Mouse (Mus musculus) myocyte (in vitro differentiated cells): ENCODE measurements around the gene Slc4a1. TPM values are rescaled to one million over a fixed set of nuclear protein-coding genes. Genes with fewer than 3 reads are reported as not detected.

Experiments
- H3K27me3 ChIP-seq: one replicate; pipeline ENCODE4 v1.6.1; 2011; ENCODE audit not compliant: control insufficient read depth, insufficient read depth, insufficient read length
- H3K36me3 ChIP-seq: one replicate; pipeline ENCODE4 v1.6.1; 2011; ENCODE audit not compliant: control insufficient read depth, insufficient read depth
- H3K4me2 ChIP-seq: one replicate; pipeline ENCODE4 v1.6.1; 2011; ENCODE audit warnings: low read depth, control low read depth
- H3K4me3 ChIP-seq: one replicate; pipeline ENCODE4 v1.5.1; 2011; ENCODE audit warnings: mild to moderate bottlenecking, control low read depth, moderate library complexity
- H3K79me2 ChIP-seq: one replicate; pipeline ENCODE4 v1.6.1; 2011; ENCODE audit not compliant: control insufficient read depth, insufficient read depth
- H3ac ChIP-seq: one replicate; pipeline ENCODE4 v1.6.1; 2011; ENCODE audit not compliant: control insufficient read depth, insufficient read length
- CEBPB ChIP-seq: IDR thresholded peaks from 2 replicates; pipeline ENCODE4 v1.6.1; 2011; ENCODE audit warnings: mild to moderate bottlenecking, moderate library complexity; ENCODE audit not compliant: poor library complexity, insufficient read depth, severe bottlenecking
- E2F4 ChIP-seq: IDR thresholded peaks from one replicate; pipeline ENCODE4 v1.6.1; 2011; ENCODE audit warnings: mild to moderate bottlenecking, control low read depth, moderate library complexity; ENCODE audit not compliant: insufficient read depth
- MAX ChIP-seq: IDR thresholded peaks from one replicate; pipeline ENCODE4 v1.6.1; 2011; ENCODE audit warnings: low read depth, mild to moderate bottlenecking, control low read depth
- MYOD1 ChIP-seq, 3 experiments: IDR thresholded peaks; one replicate each; pipeline ENCODE4 v1.6.1; 2011; ENCODE audit warnings: control low read depth in 2 of 3, low read depth in 2 of 3, mild to moderate bottlenecking in 2 of 3, moderate library complexity in 1 of 3; ENCODE audit not compliant: insufficient read length in 2 of 3, control insufficient read depth in 1 of 3
- MYOG ChIP-seq, 3 experiments: IDR thresholded peaks; one replicate each; pipeline ENCODE4 v1.6.1; 2011; ENCODE audit warnings: control low read depth in 2 of 3, low read depth in 2 of 3, mild to moderate bottlenecking in 2 of 3; ENCODE audit not compliant: insufficient read length in 2 of 3, control insufficient read depth in 1 of 3, insufficient read depth in 1 of 3
- POLR2A ChIP-seq: IDR thresholded peaks from one replicate; pipeline ENCODE4 v1.6.1; 2011; ENCODE audit warnings: low read depth, mild to moderate bottlenecking, control low read depth, moderate library complexity; ENCODE audit not compliant: insufficient read length
- POLR2AphosphoS2 ChIP-seq: IDR thresholded peaks from one replicate; pipeline ENCODE4 v1.6.1; 2011; ENCODE audit warnings: low read depth, control low read depth; ENCODE audit not compliant: insufficient read length
- REST ChIP-seq: IDR thresholded peaks from one replicate; pipeline ENCODE4 v1.6.1; 2011; ENCODE audit warnings: mild to moderate bottlenecking, control low read depth, moderate library complexity; ENCODE audit not compliant: insufficient read depth, insufficient read length
- SRF ChIP-seq: IDR thresholded peaks from one replicate; pipeline ENCODE4 v1.6.1; 2011; ENCODE audit warnings: low read depth; ENCODE audit not compliant: control insufficient read depth, insufficient read length
- TCF12 ChIP-seq: IDR thresholded peaks from one replicate; pipeline ENCODE4 v1.6.1; 2011; ENCODE audit warnings: mild to moderate bottlenecking, control low read depth; ENCODE audit not compliant: poor library complexity, insufficient read depth, severe bottlenecking
- TCF3 ChIP-seq: IDR thresholded peaks from one replicate; pipeline ENCODE4 v1.6.1; 2011; ENCODE audit warnings: low read depth, control low read depth; ENCODE audit not compliant: insufficient read length
- USF1 ChIP-seq: IDR thresholded peaks from one replicate; pipeline ENCODE4 v1.6.1; 2011; ENCODE audit warnings: low read depth, mild to moderate bottlenecking, control low read depth, moderate library complexity
- polyA plus RNA-seq: library from polyadenylated mRNA; unstranded; fragments of >200 nt; fragmentation: generic; extraction: Trizol; gene quantifications from one replicate; pipeline ENCODE4 v1.2.1, GENCODE M21; 2012; ENCODE audit warnings: missing spikeins

Slc4a1 gene
- polyA plus RNA-seq, 1 experiment = not detected

GRCm38 (mm10) chr11:102369263-102369662, 3.3 kb upstream of the Slc4a1 start:
- H3ac ChIP-seq = no peak overlapping the region
- H3K36me3 ChIP-seq = no peaks in the 10 kb centered on the region
- H3K79me2 ChIP-seq = no peaks in the 10 kb centered on the region
- no peak for TF ChIP-seq REST
- no peak for TF ChIP-seq MAX
- TF ChIP-seq POLR2AphosphoS2 = no peak
- TF ChIP-seq USF1 = no peak
- no peak for TF ChIP-seq POLR2A
- no peak for TF ChIP-seq CEBPB
- TF ChIP-seq SRF = no peak
- no peak for TF ChIP-seq E2F4
- no peak for TF ChIP-seq MYOG (IDR thresholded peaks at IDR 0.05; ENCODE audit: control insufficient read depth in 1 of 3, insufficient read depth in 1 of 3, insufficient read length in 2 of 3, low read depth in 2 of 3)
- no peak for TF ChIP-seq MYOD1 (IDR thresholded peaks at IDR 0.05; ENCODE audit: control insufficient read depth in 1 of 3, insufficient read length in 2 of 3, low read depth in 2 of 3)
- no peak for TF ChIP-seq TCF12
- no peak for TF ChIP-seq TCF3
- H3K4me3 ChIP-seq = no peak overlapping the region
- H3K4me2 ChIP-seq = no peak overlapping the region
- H3K27me3 ChIP-seq = peaks cover 43% of the 10 kb centered on the region

- no peak overlapping the region for H3K4me2 ChIP-seq
- TF ChIP-seq REST = no peak
- TF ChIP-seq CEBPB = no peak
- no peak for TF ChIP-seq USF1
- TF ChIP-seq MYOG (IDR thresholded peaks at IDR 0.05; ENCODE audit: control insufficient read depth in 1 of 3, insufficient read depth in 1 of 3, insufficient read length in 2 of 3, low read depth in 2 of 3) = no peak
- TF ChIP-seq TCF3 = no peak
- no peak for TF ChIP-seq MAX
- no peak for TF ChIP-seq POLR2AphosphoS2
- TF ChIP-seq TCF12 = no peak
- TF ChIP-seq E2F4 = no peak
- no peak for TF ChIP-seq SRF
- TF ChIP-seq POLR2A = no peak
- no peak overlapping the region for H3K4me3 ChIP-seq
- H3K27me3 ChIP-seq = peaks cover 49% of the 10 kb centered on the region
- no peaks in the 10 kb centered on the region for H3K79me2 ChIP-seq
- H3ac ChIP-seq = no peak overlapping the region
- H3K36me3 ChIP-seq = no peaks in the 10 kb centered on the region
These were observed 2.3 kb upstream of the Slc4a1 start for GRCm38 (mm10) chr11:102368347-102368746.

- H3K36me3 ChIP-seq = no peaks in the 10 kb centered on the region
- TF ChIP-seq E2F4 (no peak), POLR2A (no peak), TCF3 (no peak), MYOD1 (IDR thresholded peaks at IDR 0.05; ENCODE audit: control insufficient read depth in 1 of 3, insufficient read length in 2 of 3, low read depth in 2 of 3) (no peak), POLR2AphosphoS2 (no peak), USF1 (no peak)
- no peak overlapping the region for H3K4me2 ChIP-seq
- peaks cover 56% of the 10 kb centered on the region for H3K27me3 ChIP-seq
- no peaks in the 10 kb centered on the region for H3K79me2 ChIP-seq
- H3ac ChIP-seq = no peak overlapping the region
- no peak overlapping the region for H3K4me3 ChIP-seq
These were observed 1.7 kb upstream of the Slc4a1 start for GRCm38 (mm10) chr11:102367504-102368280.

GRCm38 (mm10) chr11:102365699-102366098, 304 bp downstream of the Slc4a1 start:
- peaks cover 76% of the 10 kb centered on the region for H3K27me3 ChIP-seq
- H3K4me3 ChIP-seq = no peak overlapping the region

More at GRCm38 (mm10) chr11:102365699-102366098, 304 bp downstream of the Slc4a1 start:
- TF ChIP-seq TCF3 = no peak
- no peak for TF ChIP-seq MYOD1 (IDR thresholded peaks at IDR 0.05; ENCODE audit: control insufficient read depth in 1 of 3, insufficient read length in 2 of 3, low read depth in 2 of 3)
- no peak for TF ChIP-seq USF1
- TF ChIP-seq TCF12 = no peak
- TF ChIP-seq POLR2A = no peak
- no peak for TF ChIP-seq SRF
- no peak for TF ChIP-seq MAX
- TF ChIP-seq E2F4 = no peak
- no peak for TF ChIP-seq REST
- no peak for TF ChIP-seq CEBPB
- TF ChIP-seq MYOG (IDR thresholded peaks at IDR 0.05; ENCODE audit: control insufficient read depth in 1 of 3, insufficient read depth in 1 of 3, insufficient read length in 2 of 3, low read depth in 2 of 3) = no peak
- TF ChIP-seq POLR2AphosphoS2 = no peak
- Histone ChIP-seq H3K36me3 (no peaks in the 10 kb centered on the region), H3ac (no peak overlapping the region), H3K4me2 (no peak overlapping the region), H3K79me2 (no peaks in the 10 kb centered on the region)
